Mouse (Mus musculus) liver, embryonic 12.5 days (tissue): ENCODE results near the gene Ern2. TPM values are rescaled to one million over a fixed set of nuclear protein-coding genes. Genes with fewer than 3 reads are reported as not detected.

Experiments
- ATAC-seq: fragments of 200-750 bp; cut with Nextera tagmentation; 2 replicates; pipeline ENCODE4 v1.8.0; 2017; ENCODE audit warnings: moderate number of reproducible peaks, mild to moderate bottlenecking, moderate library complexity
- H3K27ac ChIP-seq: fragments of 300-500 bp; sonication (generic); 2 replicates; pipeline ENCODE4 v1.5.1; 2016; ENCODE audit warnings: mild to moderate bottlenecking
- H3K27me3 ChIP-seq: fragments of 300-500 bp; sonication (generic); replicated peaks from 2 replicates; pipeline ENCODE4 v1.6.1; 2016; ENCODE audit warnings: mild to moderate bottlenecking, moderate library complexity
- H3K36me3 ChIP-seq: fragments of 300-500 bp; sonication (generic); 2 replicates; pipeline ENCODE4 v1.6.1; 2016; ENCODE audit warnings: mild to moderate bottlenecking, moderate library complexity
- H3K4me1 ChIP-seq: fragments of 300-500 bp; sonication (generic); 2 replicates; pipeline ENCODE4 v1.6.1; 2016
- H3K4me2 ChIP-seq: fragments of 300-500 bp; sonication (generic); 2 replicates; pipeline ENCODE4 v1.6.1; 2016; ENCODE audit warnings: mild to moderate bottlenecking, moderate library complexity
- H3K4me3 ChIP-seq: fragments of 300-500 bp; sonication (generic); 2 replicates; pipeline ENCODE4 v1.5.1; 2016; ENCODE audit warnings: mild to moderate bottlenecking, moderate library complexity
- H3K9ac ChIP-seq: fragments of 300-500 bp; sonication (generic); 2 replicates; pipeline ENCODE4 v1.6.1; 2016; ENCODE audit warnings: mild to moderate bottlenecking, moderate library complexity
- H3K9me3 ChIP-seq: fragments of 300-500 bp; sonication (generic); replicated peaks from 2 replicates; pipeline ENCODE4 v1.6.1; 2016; ENCODE audit warnings: mild to moderate bottlenecking, moderate library complexity
- WGBS: fragments of 180-500 bp; shearing (Covaris S2); methylation state at CpG from one replicate; pipeline ENCODE4 v1.1.7; 2016; ENCODE audit not compliant: insufficient replicate concordance; 5-methylcytosine and 5-hydroxymethylcytosine counted together
- polyA plus RNA-seq: library from polyadenylated mRNA; unstranded; fragments of >200 nt; fragmentation: Nextera tagmentation; extraction: Ambion mirVana; gene quantifications from 2 replicates; pipeline ENCODE4 v1.2.1, GENCODE M21; 2016

Gene Ern2
- 0.05 TPM in 1 of 2 replicates, not detected in the other for polyA plus RNA-seq

- no peak for ATAC-seq
- Histone ChIP-seq H3K4me2 (no peak within 1 kb of the TSS), H3K36me3 (no peaks in the 10 kb centered on the region), H3K27ac (no peak within 1 kb of the TSS), H3K9ac (no peak within 1 kb of the TSS), H3K9me3 (no peaks in the 10 kb centered on the region), H3K4me3 (no peak within 1 kb of the TSS), H3K4me1 (no peaks in the 10 kb centered on the region), H3K27me3 (peaks cover 8% of the 10 kb centered on the region)
- 19% methylated on average over 13 of the region's 17 CpGs for WGBS
These were observed at the start of gene Ern2 for GRCm38 (mm10) chr7:122186043-122186442. TSS of gene Ern2 (minus strand) at chr7:122186207.

DNA sequence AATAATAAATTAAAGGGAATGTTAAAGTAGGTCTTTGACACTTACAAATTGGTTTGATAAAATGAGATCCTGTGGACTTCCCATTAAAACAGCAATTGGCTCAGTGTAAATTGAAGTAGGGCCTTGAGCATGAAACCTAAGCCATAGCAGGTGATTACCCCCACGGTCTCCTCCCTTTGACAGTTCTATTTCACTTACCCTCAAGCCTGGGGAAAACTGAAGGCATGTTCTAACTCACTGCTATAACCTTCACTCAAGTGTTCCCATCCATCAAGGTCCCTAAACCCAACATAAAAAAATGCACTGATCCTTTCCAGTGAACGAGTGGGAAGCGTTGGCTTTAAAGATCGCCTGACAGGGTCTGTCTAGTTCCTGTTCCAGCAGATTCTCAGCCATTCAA lies 44.9 kb upstream of the Ern2 start:
- Histone ChIP-seq H3K9ac (no peak overlapping the region), H3K27me3 (no peaks in the 10 kb centered on the region), H3K4me1 (no peaks in the 10 kb centered on the region), H3K27ac (no peak overlapping the region), H3K4me3 (no peak overlapping the region), H3K9me3 (no peaks in the 10 kb centered on the region), H3K4me2 (no peak overlapping the region), H3K36me3 (no peaks in the 10 kb centered on the region)
- no peak for ATAC-seq
- 69% methylated on average over 4 of the region's 4 CpGs for WGBS

DNA sequence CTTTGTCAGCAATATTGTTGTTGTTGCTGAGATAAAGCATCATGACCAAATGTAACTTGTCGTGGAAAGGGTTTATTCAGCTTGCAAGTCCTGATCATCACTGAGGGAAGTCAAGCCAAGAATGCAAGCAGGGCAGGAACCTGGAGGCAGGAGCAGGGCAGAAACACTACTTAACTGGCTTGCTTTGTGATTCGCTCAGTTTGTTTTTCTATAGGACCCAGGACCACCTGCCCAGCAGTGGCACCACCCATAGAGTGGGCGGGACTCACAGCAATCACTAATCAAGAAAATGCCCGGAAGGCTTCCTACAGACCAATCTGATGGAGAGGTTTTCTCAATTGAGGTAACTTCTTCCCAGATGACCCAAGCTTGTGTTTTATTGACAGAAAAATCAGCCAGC lies 43.9 kb upstream of the Ern2 start:
- Histone ChIP-seq H3K4me1 (no peaks in the 10 kb centered on the region), H3K4me3 (no peak overlapping the region), H3K36me3 (no peaks in the 10 kb centered on the region), H3K9me3 (no peaks in the 10 kb centered on the region), H3K27ac (no peak overlapping the region), H3K9ac (no peak overlapping the region), H3K4me2 (no peak overlapping the region), H3K27me3 (no peaks in the 10 kb centered on the region)
- no peak for ATAC-seq
- WGBS: 56% methylated on average over 4 of the region's 4 CpGs

DNA sequence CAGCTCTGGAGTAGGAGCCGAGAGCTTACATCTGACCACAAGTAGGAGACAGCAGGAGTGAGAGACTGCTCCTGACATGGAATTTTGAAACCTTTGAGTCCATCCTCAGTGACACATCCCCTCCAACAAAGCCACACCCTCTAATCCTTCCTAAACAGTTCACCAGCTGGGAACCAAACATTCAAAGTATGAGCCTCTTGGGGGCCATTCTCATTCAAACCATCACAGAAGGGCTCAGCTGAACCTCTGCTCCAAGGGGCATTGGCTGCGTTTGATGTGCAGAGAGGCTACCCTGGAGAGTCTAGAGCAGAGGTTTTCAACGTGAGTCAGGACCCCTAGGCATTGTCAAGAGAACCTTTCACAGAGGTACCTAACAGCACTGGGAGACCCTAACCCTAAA lies 43.3 kb upstream of the Ern2 start:
- H3K4me2 ChIP-seq: no peak overlapping the region
- H3K36me3 ChIP-seq: no peaks in the 10 kb centered on the region
- H3K4me1 ChIP-seq: no peaks in the 10 kb centered on the region
- ATAC-seq: no peak
- H3K27me3 ChIP-seq: no peaks in the 10 kb centered on the region
- no peaks in the 10 kb centered on the region for H3K9me3 ChIP-seq
- H3K27ac ChIP-seq: no peak overlapping the region
- WGBS: 36% methylated on average over 3 of the region's 3 CpGs
- no peak overlapping the region for H3K9ac ChIP-seq
- H3K4me3 ChIP-seq: no peak overlapping the region

DNA sequence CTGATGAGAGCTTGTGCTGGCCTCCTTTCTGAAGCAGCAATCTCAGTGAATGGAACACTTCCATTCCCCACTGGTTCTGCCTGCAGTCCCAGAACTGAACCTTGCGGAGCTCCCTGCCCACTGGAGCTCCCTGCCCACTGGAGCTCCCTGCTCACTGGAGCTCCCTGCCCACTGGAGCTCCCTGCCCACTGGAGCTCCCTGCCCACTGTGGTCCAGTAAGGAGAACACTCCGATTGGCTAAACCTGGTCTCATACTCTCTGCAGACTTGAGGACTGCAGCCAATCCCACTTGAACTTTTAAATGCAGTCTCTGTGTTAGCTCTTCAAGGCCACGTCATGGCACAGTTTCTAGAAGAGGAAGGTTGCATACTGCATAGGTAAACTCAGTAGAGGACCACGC lies 40.7 kb upstream of the Ern2 start:
- Histone ChIP-seq H3K4me1 (no peaks in the 10 kb centered on the region), H3K27ac (no peak overlapping the region), H3K27me3 (no peaks in the 10 kb centered on the region), H3K4me3 (no peak overlapping the region), H3K4me2 (no peak overlapping the region), H3K36me3 (no peaks in the 10 kb centered on the region), H3K9me3 (no peaks in the 10 kb centered on the region), H3K9ac (no peak overlapping the region)
- no peak for ATAC-seq
- WGBS: 77% methylated on average over 4 of the region's 4 CpGs

DNA sequence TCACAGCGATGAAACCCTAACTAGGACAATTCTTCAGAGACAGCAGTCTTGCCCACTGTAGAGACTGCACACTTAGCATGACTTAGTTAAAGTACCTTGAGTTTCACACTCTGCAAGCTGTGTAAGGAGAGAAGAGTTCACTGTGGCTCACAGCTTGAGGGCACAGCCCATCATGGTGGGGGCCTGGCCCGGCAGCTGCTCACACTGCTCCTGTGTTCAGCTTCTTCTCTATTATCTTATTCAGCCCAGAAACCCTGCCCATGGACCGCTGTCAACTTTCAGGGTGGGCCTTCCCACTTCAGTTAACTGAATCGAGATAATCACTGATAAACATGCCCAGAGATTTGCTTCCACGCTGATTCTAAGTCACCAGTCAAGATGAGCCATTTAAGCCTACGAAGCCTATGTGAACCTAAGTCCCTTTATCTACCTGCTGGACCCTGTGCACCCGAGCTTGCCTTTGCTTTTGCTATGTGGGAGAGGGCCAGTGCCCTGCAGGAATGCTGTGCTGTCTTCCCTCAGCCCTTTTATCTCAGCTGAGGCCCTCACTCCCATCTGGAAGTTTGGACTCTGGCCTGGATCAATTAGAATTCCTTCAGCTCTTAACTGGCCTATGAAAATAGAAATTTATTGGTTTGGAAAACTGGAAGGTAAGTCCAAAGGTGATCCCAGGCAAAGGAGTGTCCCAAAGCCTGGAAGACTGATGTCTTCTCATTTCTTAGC lies 40.2 kb upstream of the Ern2 start:
- no peak overlapping the region for H3K27ac ChIP-seq
- ATAC-seq: no peak

GRCm38 (mm10) chr7:122219315-122219801 lies 33.4 kb upstream of the Ern2 start, which contains the start of gene Chp2:
TSS of gene Chp2 (plus strand) at chr7:122219496.
- WGBS: 24% methylated on average over 20 of the region's 20 CpGs
- peak within 1 kb of the TSS; percentile 40 for H3K4me2 ChIP-seq
- no peaks in the 10 kb centered on the region for H3K9me3 ChIP-seq
- H3K27ac ChIP-seq: no peak within 1 kb of the TSS
- no peaks in the 10 kb centered on the region for H3K4me1 ChIP-seq
- no peak within 1 kb of the TSS for H3K9ac ChIP-seq
- H3K4me3 ChIP-seq: no peak within 1 kb of the TSS
- ATAC-seq: no peak; the same call in 1 of the 2 replicates
- no peaks in the 10 kb centered on the region for H3K36me3 ChIP-seq
- H3K27me3 ChIP-seq: peaks cover 17% of the 10 kb centered on the region; the same call in 1 of the 2 replicates

More for the DNA sequence above, 40.2 kb upstream of the Ern2 start:
- no peak overlapping the region for H3K4me3 ChIP-seq
- no peak overlapping the region for H3K4me2 ChIP-seq
- H3K36me3 ChIP-seq: no peaks in the 10 kb centered on the region
- WGBS: 43% methylated on average over 7 of the region's 7 CpGs
- H3K27me3 ChIP-seq: no peaks in the 10 kb centered on the region
- H3K4me1 ChIP-seq: no peaks in the 10 kb centered on the region
- H3K9ac ChIP-seq: no peak overlapping the region
- H3K9me3 ChIP-seq: no peaks in the 10 kb centered on the region

DNA sequence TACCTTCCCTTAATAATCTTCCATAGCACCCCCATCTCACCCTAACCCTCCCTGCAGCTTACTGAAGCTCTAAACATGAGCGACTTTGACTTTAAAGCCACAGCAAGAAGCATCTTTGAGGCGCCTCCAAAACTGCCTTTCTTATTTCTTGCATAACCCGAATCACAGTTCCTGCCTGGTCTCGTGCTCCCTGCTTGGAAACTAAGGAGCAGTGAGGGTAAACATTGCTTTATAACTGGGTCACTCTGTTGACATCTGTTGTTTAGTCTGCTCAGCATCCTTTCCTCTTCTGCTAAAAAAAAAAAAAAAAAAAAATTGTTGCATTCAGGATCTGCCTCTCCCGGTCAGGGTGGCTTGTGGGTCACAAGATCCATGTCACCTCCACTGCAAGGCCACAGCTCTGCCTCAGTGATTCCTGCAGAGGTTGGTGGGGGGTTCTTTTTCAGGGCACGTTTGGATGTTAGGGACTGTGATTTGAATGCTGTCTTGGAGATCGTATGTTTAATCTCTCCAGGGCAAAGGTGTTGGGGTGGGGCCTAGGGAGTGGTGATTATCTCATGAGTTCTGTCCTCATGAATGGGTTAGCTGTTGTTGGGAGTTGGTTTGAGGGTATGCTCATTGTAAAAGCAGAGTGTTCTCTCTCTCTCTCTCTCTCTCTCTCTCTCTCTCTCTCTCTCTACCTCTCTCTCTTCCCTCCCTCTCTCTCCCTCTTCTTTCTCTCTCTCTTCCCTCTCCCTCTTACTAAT lies 22.4 kb upstream of the Ern2 start:
- Histone ChIP-seq H3K36me3 (no peaks in the 10 kb centered on the region), H3K9ac (no peak overlapping the region), H3K4me1 (no peaks in the 10 kb centered on the region), H3K27me3 (no peaks in the 10 kb centered on the region), H3K27ac (no peak overlapping the region), H3K4me3 (no peak overlapping the region), H3K4me2 (no peak overlapping the region), H3K9me3 (no peaks in the 10 kb centered on the region)
- whole genome bisulfite sequencing: 33% methylated on average over 7 of the region's 7 CpGs
- ATAC-seq: no peak

DNA sequence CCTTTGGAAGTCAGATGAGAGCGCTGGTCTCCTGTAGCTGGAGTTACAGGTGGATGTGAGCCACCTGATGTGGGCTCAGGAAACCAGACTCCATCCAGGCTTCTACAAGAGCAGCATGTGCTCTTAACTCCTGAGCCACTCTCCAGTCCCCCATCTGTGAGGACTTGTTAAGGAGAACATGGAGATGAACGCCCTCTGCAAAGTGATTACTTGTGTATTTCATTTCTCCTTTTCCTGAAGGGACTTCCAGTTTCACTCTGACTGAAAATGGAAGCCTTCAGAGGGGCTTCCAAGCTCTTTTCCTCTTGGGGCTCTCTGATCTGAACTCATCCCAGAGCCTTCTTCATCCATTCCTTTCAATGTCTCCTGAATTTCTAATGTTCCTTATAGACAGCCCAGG lies 20.1 kb upstream of the Ern2 start:
- ATAC-seq: no peak
- H3K4me2 ChIP-seq: no peak overlapping the region
- H3K27ac ChIP-seq: no peak overlapping the region
- H3K9ac ChIP-seq: no peak overlapping the region
- H3K4me1 ChIP-seq: no peaks in the 10 kb centered on the region
- H3K9me3 ChIP-seq: no peaks in the 10 kb centered on the region
- no peaks in the 10 kb centered on the region for H3K36me3 ChIP-seq
- 51% methylated on average over 2 of the region's 2 CpGs for WGBS
- H3K4me3 ChIP-seq: no peak overlapping the region
- no peaks in the 10 kb centered on the region for H3K27me3 ChIP-seq

DNA sequence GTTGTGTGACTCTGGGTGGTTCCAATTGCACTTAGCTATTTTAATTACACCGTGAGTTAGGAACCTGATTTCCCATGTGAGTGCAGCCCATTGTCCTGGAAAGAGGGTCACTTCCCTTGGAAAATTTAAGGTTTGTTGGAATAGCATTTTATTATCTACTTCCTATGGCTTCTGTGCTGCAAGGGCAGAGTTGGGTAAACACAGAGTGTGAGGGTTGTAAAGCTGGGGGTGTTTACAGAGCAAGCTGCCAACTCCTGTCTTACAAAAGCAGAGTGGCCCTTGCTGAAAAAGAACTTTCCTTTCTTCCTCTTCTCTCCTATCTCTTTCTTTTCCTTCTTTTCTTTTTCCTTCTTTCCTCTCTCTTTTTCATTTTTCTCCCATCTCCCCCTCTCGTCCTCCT lies 17.9 kb upstream of the Ern2 start:
- WGBS: 41% methylated on average over 2 of the region's 2 CpGs
- no peak for ATAC-seq
- H3K27me3 ChIP-seq: no peaks in the 10 kb centered on the region
- H3K36me3 ChIP-seq: no peaks in the 10 kb centered on the region
- H3K9ac ChIP-seq: no peak overlapping the region
- H3K9me3 ChIP-seq: no peaks in the 10 kb centered on the region
- no peak overlapping the region for H3K4me2 ChIP-seq
- peaks cover 4% of the 10 kb centered on the region; the same call in 1 of the 2 replicates for H3K4me1 ChIP-seq
- no peak overlapping the region for H3K27ac ChIP-seq
- no peak overlapping the region for H3K4me3 ChIP-seq

GRCm38 (mm10) chr7:122199296-122199695 lies 13.3 kb upstream of the Ern2 start:
- Histone ChIP-seq H3K27ac (no peak overlapping the region), H3K36me3 (no peaks in the 10 kb centered on the region), H3K9me3 (no peaks in the 10 kb centered on the region), H3K27me3 (no peaks in the 10 kb centered on the region), H3K9ac (no peak overlapping the region), H3K4me1 (peaks cover 8% of the 10 kb centered on the region; the same call in 1 of the 2 replicates), H3K4me3 (no peak overlapping the region), H3K4me2 (no peak overlapping the region)
- 19% methylated on average over 5 of the region's 5 CpGs for WGBS
- peak; percentile 42; the same call in 1 of the 2 replicates for ATAC-seq

GRCm38 (mm10) chr7:122197306-122197705 lies 11.3 kb upstream of the Ern2 start:
- no peak for ATAC-seq
- Histone ChIP-seq H3K27ac (no peak overlapping the region), H3K4me3 (no peak overlapping the region), H3K4me1 (peaks cover 8% of the 10 kb centered on the region; the same call in 1 of the 2 replicates), H3K4me2 (no peak overlapping the region), H3K36me3 (no peaks in the 10 kb centered on the region), H3K27me3 (no peaks in the 10 kb centered on the region), H3K9ac (no peak overlapping the region), H3K9me3 (no peaks in the 10 kb centered on the region)
- 24% methylated on average over 4 of the region's 4 CpGs for WGBS
